Mouse (Mus musculus) kidney, postnatal 0 days (tissue): Measurements from ENCODE around the gene Cuedc2. TPM values are rescaled to one million over a fixed set of nuclear protein-coding genes. Genes with fewer than 3 reads are reported as not detected.

ENCODE experiments used
- ATAC-seq: fragments of 200-750 bp; cut with Nextera tagmentation; replicated peaks from 2 replicates; pipeline ENCODE4 v1.8.0; 2017; ENCODE audit warnings: low read depth, moderate number of reproducible peaks, moderate TSS enrichment, moderate library complexity; ENCODE audit not compliant: low FRiP score
- DNase-seq: peaks from one replicate; pipeline ENCODE4 v3.0.0-alpha.2; 2016; ENCODE audit warnings: low spot score
- H3K27ac ChIP-seq: fragments of 300-500 bp; sonication (generic); 2 replicates; pipeline ENCODE4 v1.5.1; 2014; ENCODE audit warnings: mild to moderate bottlenecking
- H3K27me3 ChIP-seq: fragments of 300-500 bp; sonication (generic); 2 replicates; pipeline ENCODE4 v1.6.1; 2014; ENCODE audit warnings: low read length, mixed read lengths; ENCODE audit not compliant: insufficient read depth
- H3K36me3 ChIP-seq: fragments of 300-500 bp; sonication (generic); 2 replicates; pipeline ENCODE4 v1.6.1; 2014; ENCODE audit warnings: low read length, mixed read lengths; ENCODE audit not compliant: insufficient read depth
- H3K4me1 ChIP-seq: fragments of 300-500 bp; sonication (generic); replicated peaks from 2 replicates; pipeline ENCODE4 v1.6.1; 2014; ENCODE audit warnings: antibody characterized with exemption, low read length, mixed read lengths; ENCODE audit not compliant: insufficient read depth
- H3K4me2 ChIP-seq: fragments of 300-500 bp; sonication (generic); 2 replicates; pipeline ENCODE4 v1.6.1; 2014; ENCODE audit warnings: mild to moderate bottlenecking, low read length, moderate library complexity, mixed read lengths
- H3K4me3 ChIP-seq: fragments of 300-500 bp; sonication (generic); replicated peaks from 2 replicates; pipeline ENCODE4 v1.5.1; 2014; ENCODE audit warnings: low read depth, low read length
- H3K9ac ChIP-seq: fragments of 300-500 bp; sonication (generic); 2 replicates; pipeline ENCODE4 v1.6.1; 2014; ENCODE audit warnings: low read depth, low read length
- H3K9me3 ChIP-seq: fragments of 300-500 bp; sonication (generic); replicated peaks from 2 replicates; pipeline ENCODE4 v1.6.1; 2016; ENCODE audit warnings: low read length, inconsistent platforms, mixed read lengths
- CTCF ChIP-seq: IDR thresholded peaks from 2 replicates; pipeline ENCODE4 v1.5.1; 2016; ENCODE audit warnings: antibody characterized with exemption, low read depth, mild to moderate bottlenecking, moderate library complexity
- WGBS: fragments of 180-500 bp; shearing (Covaris S2); extraction: QIAGEN DNeasy Blood & Tissue Kit; methylation state at CpG from one replicate; pipeline ENCODE4 v1.1.7; 2014; 5-methylcytosine and 5-hydroxymethylcytosine counted together
- polyA plus RNA-seq: library from polyadenylated mRNA; unstranded; fragments of >200 nt; fragmentation: Nextera tagmentation; extraction: Ambion mirVana; gene quantifications from 2 replicates; pipeline ENCODE4 v1.2.1, GENCODE M21; 2015

Cuedc2 gene
- polyA plus RNA-seq, 1 experiment from 2014 or later: 167 TPM

GRCm38 (mm10) chr19:46356701-46357138 lies 18.2 kb upstream of the Cuedc2 start:
- Histone ChIP-seq H3K27ac (no peak overlapping the region), H3K4me1 (0 out of 2 replicates have a peak, but pooled peaks cover 6% of the 10 kb centered on the region), H3K4me3 (peak overlapping the region; percentile 50), H3K27me3 (no peaks in the 10 kb centered on the region), H3K9me3 (no peaks in the 10 kb centered on the region), H3K4me2 (peak overlapping the region; percentile 89), H3K36me3 (no peaks in the 10 kb centered on the region), H3K9ac (peak overlapping the region; percentile 57)
- TF ChIP-seq CTCF: no peak
- ATAC-seq (peak; percentile 91), DNase-seq (peak; percentile 92)
- WGBS: under 1% methylated on average over 29 of the region's 29 CpGs

- no peak for TF ChIP-seq CTCF
- H3K27ac ChIP-seq: peak within 1 kb of the TSS; percentile 85
- no peaks in the 10 kb centered on the region for H3K9me3 ChIP-seq
- H3K4me2 ChIP-seq: peak within 1 kb of the TSS; percentile 87
- H3K36me3 ChIP-seq: no peaks in the 10 kb centered on the region
- 61% methylated on average over 10 of the region's 10 CpGs for WGBS
- H3K4me1 ChIP-seq: peaks cover 9% of the 10 kb centered on the region; the same call in 1 of the 2 replicates
- DNase-seq (no peak), ATAC-seq (no peak)
- H3K27me3 ChIP-seq: no peaks in the 10 kb centered on the region
- peak within 1 kb of the TSS; percentile 80 for H3K9ac ChIP-seq
- H3K4me3 ChIP-seq: peak within 1 kb of the TSS; percentile 59
Measured at GRCm38 (mm10) chr19:46350168-46350932, 11.8 kb upstream of the Cuedc2 start, which contains the start of gene 2310034G01Rik. Gene 2310034G01Rik (minus strand): TSS chr19:46350302.

- no peaks in the 10 kb centered on the region for H3K36me3 ChIP-seq
- ATAC-seq (peak; percentile 49), DNase-seq (no peak)
- no peak overlapping the region; the same call in 1 of the 2 replicates for H3K27ac ChIP-seq
- no peaks in the 10 kb centered on the region for H3K27me3 ChIP-seq
- H3K9ac ChIP-seq: peak overlapping the region; percentile 80; the same call in 1 of the 2 replicates
- peak overlapping the region; percentile 59 for H3K4me3 ChIP-seq
- peaks cover 9% of the 10 kb centered on the region; the same call in 1 of the 2 replicates for H3K4me1 ChIP-seq
- H3K4me2 ChIP-seq: peak overlapping the region; percentile 87
- no peaks in the 10 kb centered on the region for H3K9me3 ChIP-seq
- TF ChIP-seq CTCF: no peak
- 30% methylated on average over 6 of the region's 6 CpGs for WGBS
Measured at GRCm38 (mm10) chr19:46349550-46349949, 11.0 kb upstream of the Cuedc2 start.

- DNase-seq: peak; percentile 83
- ATAC-seq: peak; percentile 81
- H3K4me3 ChIP-seq: peak overlapping the region; percentile 59
- H3K27ac ChIP-seq: peak overlapping the region; percentile 85
- WGBS: under 1% methylated on average over 67 of the region's 78 CpGs
- no peaks in the 10 kb centered on the region for H3K9me3 ChIP-seq
- H3K9ac ChIP-seq: peak overlapping the region; percentile 80
- no peak for TF ChIP-seq CTCF
- H3K4me2 ChIP-seq: peak overlapping the region; percentile 87
- no peaks in the 10 kb centered on the region for H3K36me3 ChIP-seq
- H3K4me1 ChIP-seq: peaks cover 9% of the 10 kb centered on the region; the same call in 1 of the 2 replicates
- H3K27me3 ChIP-seq: no peaks in the 10 kb centered on the region
Measured at GRCm38 (mm10) chr19:46348761-46349458, 10.4 kb upstream of the Cuedc2 start.

GRCm38 (mm10) chr19:46347936-46348668 lies 9.6 kb upstream of the Cuedc2 start:
- DNase-seq (peak; percentile 68), ATAC-seq (no peak)
- H3K9ac ChIP-seq: peak overlapping the region; percentile 80

More at GRCm38 (mm10) chr19:46347936-46348668, 9.6 kb upstream of the Cuedc2 start:
- Histone ChIP-seq H3K36me3 (no peaks in the 10 kb centered on the region), H3K4me1 (peaks cover 9% of the 10 kb centered on the region; the same call in 1 of the 2 replicates), H3K27ac (peak overlapping the region; percentile 85), H3K27me3 (no peaks in the 10 kb centered on the region), H3K4me3 (peak overlapping the region; percentile 59), H3K4me2 (peak overlapping the region; percentile 87), H3K9me3 (no peaks in the 10 kb centered on the region)
- 23% methylated on average over 14 of the region's 14 CpGs for WGBS
- TF ChIP-seq CTCF: no peak
